Mouse (Mus musculus): ENCODE measurements around the gene Klhl28. TPM values are rescaled to one million over a fixed set of nuclear protein-coding genes. Genes with fewer than 3 reads are reported as not detected.

The Klhl28 gene
- polyA plus RNA-seq, 1 experiment from 2014 or later = 10.8 TPM

DNA sequence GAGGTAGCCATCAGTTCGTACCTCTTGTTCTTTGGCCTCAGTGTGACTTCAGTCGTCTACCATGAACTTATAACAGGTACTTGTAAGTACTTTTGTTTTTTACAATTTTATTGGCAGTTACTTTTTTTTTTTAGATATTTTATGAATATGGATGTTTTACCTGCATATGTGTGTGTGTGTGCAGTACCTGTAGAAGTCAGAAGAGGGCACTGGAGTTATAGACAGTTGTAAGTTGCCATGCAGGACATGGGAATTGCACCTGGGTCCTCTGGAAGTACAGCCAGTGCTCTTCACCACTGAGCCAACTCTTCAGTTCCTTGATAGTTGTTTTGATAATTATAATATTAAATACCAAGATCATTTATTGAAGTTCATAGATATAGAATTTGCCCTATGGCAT, 27.8 kb downstream of the Klhl28 start:
- Histone ChIP-seq H3K27me3 (ENCODE audit: insufficient read depth, low read length) (no peaks in the 10 kb centered on the region), H3K4me3 (replicated peaks; ENCODE audit: low read depth, low read length) (no peak overlapping the region), H3K36me3 (ENCODE audit: insufficient read depth, low read length) (no peaks in the 10 kb centered on the region), H3K4me2 (ENCODE audit: low read length) (no peak overlapping the region), H3K9ac (ENCODE audit: low read depth, low read length) (no peak overlapping the region), H3K4me1 (replicated peaks; ENCODE audit: insufficient read depth, low read length) (no peaks in the 10 kb centered on the region), H3K27ac (no peak overlapping the region), H3K9me3 (replicated peaks; ENCODE audit: low read length) (no peaks in the 10 kb centered on the region)
- DNase-seq (ENCODE audit: low spot score) = peak; percentile 11
- 89% methylated on average over 2 of the region's 2 CpGs for WGBS
- no peak for ATAC-seq (replicated peaks; ENCODE audit: low FRiP score, low read depth)
- TF ChIP-seq CTCF (IDR thresholded peaks at IDR 0.05; ENCODE audit: low read depth) = peak; percentile 58

DNA sequence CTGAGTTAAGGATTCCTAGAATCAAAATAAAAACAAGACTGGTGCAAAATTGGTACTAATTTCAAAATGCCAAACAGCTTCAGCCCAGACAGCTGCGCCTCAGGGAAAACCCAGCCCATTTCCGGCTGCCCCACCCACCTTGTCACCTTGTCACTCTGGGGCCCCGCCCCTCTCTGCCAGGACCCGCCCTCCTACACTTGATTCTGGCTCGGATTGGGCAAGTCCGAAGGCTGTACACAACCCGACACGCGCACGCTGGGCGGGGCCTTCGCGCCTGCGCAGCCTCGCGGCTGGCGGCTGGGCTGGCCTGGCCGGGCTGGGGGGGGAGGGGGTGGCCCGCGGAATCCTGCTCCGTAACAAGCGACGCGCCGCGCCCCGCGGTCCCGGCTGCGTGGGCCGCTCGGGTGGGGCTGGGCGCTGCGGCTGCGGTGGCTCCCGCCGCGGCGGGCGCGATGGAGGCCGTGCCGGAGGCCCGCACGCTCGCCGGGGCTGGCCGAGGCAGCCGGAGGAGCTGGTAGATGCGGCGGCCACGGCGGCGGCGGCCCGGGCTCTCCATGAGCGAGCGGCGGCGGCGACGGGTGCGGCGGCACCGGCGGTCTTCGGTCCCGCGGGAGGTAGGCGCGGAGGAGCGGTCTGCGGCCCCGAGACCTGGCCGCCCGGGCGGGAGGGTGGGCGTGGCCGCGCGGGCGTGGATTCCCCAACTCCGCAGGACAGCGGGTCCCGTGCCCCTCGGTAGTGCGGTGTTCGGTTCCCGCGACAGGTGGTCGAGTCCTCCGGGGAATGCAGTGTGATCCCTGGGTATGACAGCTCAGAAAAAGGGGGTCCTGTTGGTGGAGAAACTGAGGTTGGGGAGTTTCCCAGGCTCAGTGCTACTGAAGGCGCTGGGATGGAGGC, 47.5 kb downstream of the Klhl28 start, which contains the start of gene Gm527:
Gene Gm527, plus strand, starts transcription at position 329 of the 894 bp plus-strand sequence.
- H3K4me1 ChIP-seq (replicated peaks; ENCODE audit: insufficient read depth, low read length) = no peaks in the 10 kb centered on the region
- ATAC-seq (replicated peaks; ENCODE audit: low FRiP score, low read depth) (peak; percentile 100), DNase-seq (ENCODE audit: low spot score) (peak; percentile 97)
- H3K4me3 ChIP-seq (replicated peaks; ENCODE audit: low read depth, low read length) = peak within 1 kb of the TSS; percentile 92
- H3K36me3 ChIP-seq (ENCODE audit: insufficient read depth, low read length) = no peaks in the 10 kb centered on the region
- WGBS = under 1% methylated on average over 78 of the region's 93 CpGs
- TF ChIP-seq CTCF (IDR thresholded peaks at IDR 0.05; ENCODE audit: low read depth) = no peak
- H3K27ac ChIP-seq = no peak within 1 kb of the TSS
- H3K9ac ChIP-seq (ENCODE audit: low read depth, low read length) = peak within 1 kb of the TSS; percentile 86
- H3K4me2 ChIP-seq (ENCODE audit: low read length) = peak within 1 kb of the TSS; percentile 82
- no peaks in the 10 kb centered on the region for H3K9me3 ChIP-seq (replicated peaks; ENCODE audit: low read length)
- no peaks in the 10 kb centered on the region for H3K27me3 ChIP-seq (ENCODE audit: insufficient read depth, low read length)

DNA sequence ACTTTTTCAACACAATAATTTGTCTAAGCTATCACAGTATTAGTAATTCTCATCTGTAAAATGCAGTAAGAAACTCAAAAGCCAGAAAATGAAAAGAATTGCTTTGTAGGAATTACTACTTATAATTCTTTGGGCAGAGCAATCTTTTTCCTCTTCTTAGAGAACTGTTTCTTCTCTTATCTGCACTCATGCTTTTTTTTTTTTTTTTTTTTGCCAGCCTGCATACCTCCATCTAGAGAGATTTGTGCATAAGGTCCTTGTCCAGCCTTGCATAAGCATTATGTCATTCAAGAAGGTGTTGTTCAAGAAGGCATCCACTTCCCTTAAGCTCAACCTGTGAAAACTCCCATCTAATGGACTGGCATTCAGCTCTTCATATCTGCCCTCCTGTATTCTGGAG, 48.6 kb downstream of the Klhl28 start:
- H3K9me3 ChIP-seq (replicated peaks; ENCODE audit: low read length) = no peaks in the 10 kb centered on the region
- TF ChIP-seq CTCF (IDR thresholded peaks at IDR 0.05; ENCODE audit: low read depth) = no peak
- H3K4me3 ChIP-seq (replicated peaks; ENCODE audit: low read depth, low read length) = no peak overlapping the region
- H3K27ac ChIP-seq = no peak overlapping the region
- no peak overlapping the region for H3K9ac ChIP-seq (ENCODE audit: low read depth, low read length)
- H3K4me1 ChIP-seq (replicated peaks; ENCODE audit: insufficient read depth, low read length) = no peaks in the 10 kb centered on the region
- DNase-seq (ENCODE audit: low spot score) (no peak), ATAC-seq (replicated peaks; ENCODE audit: low FRiP score, low read depth) (no peak)
- H3K27me3 ChIP-seq (ENCODE audit: insufficient read depth, low read length) = no peaks in the 10 kb centered on the region
- H3K36me3 ChIP-seq (ENCODE audit: insufficient read depth, low read length) = no peaks in the 10 kb centered on the region
- no peak overlapping the region for H3K4me2 ChIP-seq (ENCODE audit: low read length)

DNA sequence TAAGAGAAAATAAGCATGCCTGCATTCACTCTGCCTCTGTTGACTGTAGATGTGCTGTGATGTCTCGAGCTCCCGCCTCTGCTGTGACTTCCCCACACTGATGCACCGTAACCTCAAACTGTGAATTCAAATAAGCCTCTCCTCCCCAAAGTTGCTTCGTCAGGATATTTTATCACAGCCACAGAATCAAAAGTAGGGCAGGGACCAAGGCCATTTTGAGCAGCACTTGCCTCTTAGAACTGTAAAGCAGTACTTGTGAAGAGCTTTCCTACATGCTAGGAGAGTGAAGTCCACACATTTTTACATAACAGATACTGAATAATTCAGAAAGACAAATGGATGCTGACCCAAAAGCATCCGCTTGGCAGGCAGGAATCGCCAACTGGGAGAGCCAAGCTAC, 52.3 kb downstream of the Klhl28 start:
- TF ChIP-seq CTCF (IDR thresholded peaks at IDR 0.05; ENCODE audit: low read depth) = no peak
- no peaks in the 10 kb centered on the region for H3K36me3 ChIP-seq (ENCODE audit: insufficient read depth, low read length)
- H3K9ac ChIP-seq (ENCODE audit: low read depth, low read length) = no peak overlapping the region
- 75% methylated on average over 6 of the region's 6 CpGs for WGBS
- H3K27ac ChIP-seq = no peak overlapping the region
- H3K9me3 ChIP-seq (replicated peaks; ENCODE audit: low read length) = no peaks in the 10 kb centered on the region
- H3K27me3 ChIP-seq (ENCODE audit: insufficient read depth, low read length) = no peaks in the 10 kb centered on the region
- no peak overlapping the region for H3K4me2 ChIP-seq (ENCODE audit: low read length)
- ATAC-seq (replicated peaks; ENCODE audit: low FRiP score, low read depth) (no peak), DNase-seq (ENCODE audit: low spot score) (no peak)
- no peaks in the 10 kb centered on the region for H3K4me1 ChIP-seq (replicated peaks; ENCODE audit: insufficient read depth, low read length)
- no peak overlapping the region for H3K4me3 ChIP-seq (replicated peaks; ENCODE audit: low read depth, low read length)

DNA sequence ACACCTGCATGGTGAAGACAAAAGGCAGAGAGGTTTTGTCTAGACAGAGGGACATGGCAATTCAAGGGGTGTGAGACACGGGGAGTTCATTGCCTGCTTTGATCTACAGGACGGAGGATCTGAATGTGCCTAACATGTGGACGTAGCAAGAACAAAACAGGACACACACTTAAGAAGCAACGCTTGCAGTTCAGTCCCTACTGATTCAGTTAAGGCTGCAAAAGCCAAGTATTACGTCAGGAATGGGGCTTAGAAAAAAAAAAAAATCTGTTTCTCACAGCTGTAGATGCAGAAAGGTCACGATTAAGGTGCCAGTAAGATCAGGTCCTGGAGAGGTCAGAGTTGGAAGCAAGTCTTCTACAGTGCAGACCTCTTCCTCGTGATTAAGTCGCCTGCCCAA, 62.1 kb downstream of the Klhl28 start:
- WGBS = 45% methylated on average over 8 of the region's 8 CpGs
- TF ChIP-seq CTCF (IDR thresholded peaks at IDR 0.05; ENCODE audit: low read depth) = no peak
- H3K9me3 ChIP-seq (replicated peaks; ENCODE audit: low read length) = no peaks in the 10 kb centered on the region
- H3K36me3 ChIP-seq (ENCODE audit: insufficient read depth, low read length) = no peaks in the 10 kb centered on the region
- no peaks in the 10 kb centered on the region for H3K4me1 ChIP-seq (replicated peaks; ENCODE audit: insufficient read depth, low read length)
- DNase-seq (ENCODE audit: low spot score) = no peak
- no peak overlapping the region for H3K4me2 ChIP-seq (ENCODE audit: low read length)
- no peaks in the 10 kb centered on the region for H3K27me3 ChIP-seq (ENCODE audit: insufficient read depth, low read length)
- ATAC-seq (replicated peaks; ENCODE audit: low FRiP score, low read depth) = no peak
- H3K9ac ChIP-seq (ENCODE audit: low read depth, low read length) = no peak overlapping the region
- H3K27ac ChIP-seq = no peak overlapping the region
- H3K4me3 ChIP-seq (replicated peaks; ENCODE audit: low read depth, low read length) = no peak overlapping the region

DNA sequence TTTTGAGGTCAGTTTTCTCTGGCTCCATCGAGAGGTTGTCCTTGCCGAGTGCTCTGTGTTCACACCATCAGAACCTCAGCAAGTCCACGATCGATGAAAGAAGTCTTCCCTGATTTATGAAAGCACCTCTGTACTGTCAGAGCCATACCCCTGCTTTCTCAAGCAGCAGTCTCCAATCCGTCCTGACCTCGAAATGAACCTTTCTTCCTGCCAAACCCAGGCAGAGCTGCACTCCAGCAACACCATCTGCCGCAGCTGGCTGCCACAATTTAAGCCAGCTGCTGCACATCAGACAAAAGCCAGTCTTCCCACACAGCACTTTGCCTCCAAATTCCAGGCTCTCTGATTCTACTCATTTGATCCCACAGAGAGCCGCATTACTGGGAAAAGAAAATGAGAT, 62.8 kb downstream of the Klhl28 start:
- WGBS = 4% methylated on average over 8 of the region's 8 CpGs
- no peak overlapping the region for H3K27ac ChIP-seq
- no peaks in the 10 kb centered on the region for H3K36me3 ChIP-seq (ENCODE audit: insufficient read depth, low read length)
- no peak overlapping the region for H3K4me2 ChIP-seq (ENCODE audit: low read length)
- ATAC-seq (replicated peaks; ENCODE audit: low FRiP score, low read depth) (peak; percentile 76), DNase-seq (ENCODE audit: low spot score) (peak; percentile 76)
- TF ChIP-seq CTCF (IDR thresholded peaks at IDR 0.05; ENCODE audit: low read depth) = no peak
- no peaks in the 10 kb centered on the region for H3K9me3 ChIP-seq (replicated peaks; ENCODE audit: low read length)
- no peak overlapping the region for H3K9ac ChIP-seq (ENCODE audit: low read depth, low read length)
- H3K4me1 ChIP-seq (replicated peaks; ENCODE audit: insufficient read depth, low read length) = no peaks in the 10 kb centered on the region
- H3K4me3 ChIP-seq (replicated peaks; ENCODE audit: low read depth, low read length) = no peak overlapping the region
- no peaks in the 10 kb centered on the region for H3K27me3 ChIP-seq (ENCODE audit: insufficient read depth, low read length)

Data from kidney, postnatal 0 days (tissue).